8 mouse cellular contexts compared by ENCODE assay signal in genomic region chr9:15493925-15494558, GRCm38 (mm10). TPM values are rescaled to one million over a fixed set of nuclear protein-coding genes. Genes with fewer than 3 reads are reported as not detected.
DNase-seq lines count a peak whose midpoint lies in the region; ATAC-seq and TF ChIP-seq lines count a peak whose summit lies in the region.

No protein-coding gene starts in this region.

- no peaks in the 10 kb centered on the region for H3K36me3 ChIP-seq in C2C12 (ENCODE audit: control insufficient read depth, insufficient read depth)
- H3K36me3 ChIP-seq in forebrain, embryonic 11.5 days (ENCODE audit: control insufficient read depth, insufficient read depth, low read length) = no peaks in the 10 kb centered on the region
- no peaks in the 10 kb centered on the region for H3K36me3 ChIP-seq in heart, embryonic 16.5 days (ENCODE audit: control insufficient read depth, insufficient read depth)
- no peaks in the 10 kb centered on the region for H3K36me3 ChIP-seq in liver, embryonic 14.5 days (replicated peaks; ENCODE audit: control insufficient read depth, insufficient read depth, low read depth)
- no peaks in the 10 kb centered on the region for H3K36me3 ChIP-seq in stomach, postnatal 0 days (ENCODE audit: control insufficient read depth, insufficient read depth, low read length)

- WGBS in forebrain, embryonic 11.5 days = 3% methylated on average over 31 of the region's 37 CpGs
- 7% methylated on average over 29 of the region's 37 CpGs for WGBS in heart, embryonic 16.5 days
- 5% methylated on average over 31 of the region's 37 CpGs for WGBS in liver, embryonic 14.5 days (ENCODE audit: insufficient replicate concordance)
- WGBS in stomach, postnatal 0 days = 3% methylated on average over 33 of the region's 37 CpGs

- peak; percentile 12 to 39 for DNase-seq in adrenal gland, postnatal 4 days (ENCODE audit: low spot score in 2 of 2)
- DNase-seq in forebrain, embryonic 11.5 days (ENCODE audit: low spot score) = peak; percentile 87
- peak; percentile 83 for DNase-seq in kidney, postnatal 14 days
- DNase-seq in liver, embryonic 14.5 days (ENCODE audit: low read depth in 3 of 3, low spot score in 3 of 3) = peak in 2 of 3 experiments; percentile 23 to 27
- DNase-seq in neural tube, embryonic 10.5 days (ENCODE audit: extremely low spot score, low spot score) = peak; percentile 76
- DNase-seq in stomach, postnatal 0 days (ENCODE audit: low spot score) = peak; percentile 72

- H3K27me3 ChIP-seq in C2C12 (ENCODE audit: control insufficient read depth, insufficient read depth, insufficient read length) = no peaks in the 10 kb centered on the region
- H3K27me3 ChIP-seq in forebrain, embryonic 11.5 days (ENCODE audit: control insufficient read depth, insufficient read depth, low read length) = no peaks in the 10 kb centered on the region; the same call in 1 of the 2 replicates
- H3K27me3 ChIP-seq in heart, embryonic 16.5 days (ENCODE audit: control insufficient read depth, insufficient read depth, low read length) = no peaks in the 10 kb centered on the region
- H3K27me3 ChIP-seq in liver, embryonic 14.5 days (ENCODE audit: control insufficient read depth, insufficient read depth, low read length) = no peaks in the 10 kb centered on the region
- no peaks in the 10 kb centered on the region for H3K27me3 ChIP-seq in stomach, postnatal 0 days (ENCODE audit: control insufficient read depth, insufficient read depth, low read length)

- peaks cover 16% of the 10 kb centered on the region; the same call in 1 of the 2 replicates for H3K4me1 ChIP-seq in forebrain, embryonic 11.5 days (replicated peaks; ENCODE audit: control insufficient read depth, insufficient read depth, low read length)
- H3K4me1 ChIP-seq in heart, embryonic 16.5 days (ENCODE audit: control insufficient read depth, insufficient read depth, low read length) = peaks cover 24% of the 10 kb centered on the region
- H3K4me1 ChIP-seq in liver, embryonic 14.5 days (replicated peaks; ENCODE audit: control insufficient read depth in 2 of 2, insufficient read depth in 2 of 2, low read length in 1 of 2) = peaks cover 4 to 16% of the 10 kb centered on the region in 2 experiments
- 0 out of 2 replicates have a peak, but pooled peaks cover 3% of the 10 kb centered on the region for H3K4me1 ChIP-seq in stomach, postnatal 0 days (replicated peaks; ENCODE audit: control insufficient read depth, insufficient read depth)

- H3ac ChIP-seq in C2C12 (ENCODE audit: control insufficient read depth, insufficient read length, low read depth) = peak overlapping the region; percentile 69

- no peaks in the 10 kb centered on the region for H3K9me3 ChIP-seq in forebrain, embryonic 11.5 days (ENCODE audit: control insufficient read depth, low read length)
- H3K9me3 ChIP-seq in heart, embryonic 16.5 days (replicated peaks; ENCODE audit: control insufficient read depth, low read length) = no peaks in the 10 kb centered on the region
- H3K9me3 ChIP-seq in liver, embryonic 14.5 days (ENCODE audit: control insufficient read depth, low read length) = no peaks in the 10 kb centered on the region
- H3K9me3 ChIP-seq in stomach, postnatal 0 days (ENCODE audit: control insufficient read depth, low read length) = no peaks in the 10 kb centered on the region

- no peak for TF ChIP-seq CTCF in C2C12 (IDR thresholded peaks at IDR 0.05; ENCODE audit: control insufficient read depth, insufficient read depth, insufficient read length)
- peak; percentile 35 for TF ChIP-seq CTCF in liver, embryonic 14.5 days (IDR thresholded peaks at IDR 0.05; ENCODE audit: low read depth)
- peak; percentile 72 for TF ChIP-seq CTCF in stomach, postnatal 0 days (IDR thresholded peaks at IDR 0.05; ENCODE audit: low read depth)

- H3K4me2 ChIP-seq in forebrain, embryonic 11.5 days (ENCODE audit: low read depth, low read length, severe bottlenecking) = peak overlapping the region; percentile 82
- peak overlapping the region; percentile 92 for H3K4me2 ChIP-seq in heart, embryonic 16.5 days (ENCODE audit: low read depth, low read length)
- H3K4me2 ChIP-seq in liver, embryonic 14.5 days (ENCODE audit: low read depth) = peak overlapping the region; percentile 71
- peak overlapping the region; percentile 99 for H3K4me2 ChIP-seq in stomach, postnatal 0 days (replicated peaks; ENCODE audit: low read depth)

- ATAC-seq in forebrain, embryonic 11.5 days (replicated peaks; ENCODE audit: low FRiP score) = peak; percentile 80
- peak; percentile 71 for ATAC-seq in heart, embryonic 16.5 days (replicated peaks; ENCODE audit: extremely low read depth, insufficient read depth, low FRiP score)
- peak; percentile 36; the same call in 1 of the 2 replicates for ATAC-seq in liver, embryonic 14.5 days (ENCODE audit: insufficient read depth)
- peak; percentile 49 for ATAC-seq in stomach, postnatal 0 days (ENCODE audit: low FRiP score, low TSS enrichment)

- no peak overlapping the region for H3K27ac ChIP-seq in forebrain, embryonic 11.5 days (ENCODE audit: low read depth, low read length)
- peak overlapping the region; percentile 57; the same call in 1 of the 2 replicates for H3K27ac ChIP-seq in heart, embryonic 16.5 days (ENCODE audit: low read length)
- H3K27ac ChIP-seq in liver, embryonic 14.5 days = no peak overlapping the region
- peak overlapping the region; percentile 78 for H3K27ac ChIP-seq in stomach, postnatal 0 days (replicated peaks)

- peaks cover 2% of the 10 kb centered on the region for H3K79me3 ChIP-seq in C2C12 (ENCODE audit: low read depth)

- peak overlapping the region; percentile 93 for H3K9ac ChIP-seq in forebrain, embryonic 11.5 days (ENCODE audit: low read length)
- H3K9ac ChIP-seq in heart, embryonic 16.5 days (ENCODE audit: low read length) = peak overlapping the region; percentile 92
- peak overlapping the region; percentile 65 for H3K9ac ChIP-seq in liver, embryonic 14.5 days (replicated peaks)
- H3K9ac ChIP-seq in stomach, postnatal 0 days (ENCODE audit: low read length) = peak overlapping the region; percentile 82

- peak overlapping the region; percentile 48 for H3K4me3 ChIP-seq in C2C12 (ENCODE audit: insufficient read depth, poor library complexity, severe bottlenecking)
- peak overlapping the region; percentile 74 for H3K4me3 ChIP-seq in forebrain, embryonic 11.5 days (ENCODE audit: low read depth, low read length)
- peak overlapping the region; percentile 86 for H3K4me3 ChIP-seq in heart, embryonic 16.5 days (ENCODE audit: low read length)
- peak overlapping the region; percentile 74 to 75 for H3K4me3 ChIP-seq in liver, embryonic 14.5 days (ENCODE audit: insufficient read depth in 1 of 2, low read depth in 2 of 2, low read length in 2 of 2)
- peak overlapping the region; percentile 74 for H3K4me3 ChIP-seq in stomach, postnatal 0 days (ENCODE audit: low read depth, low read length)

- peaks cover 12% of the 10 kb centered on the region for H3K79me2 ChIP-seq in C2C12 (ENCODE audit: control insufficient read depth, insufficient read depth)

- TF ChIP-seq EP300 in liver, embryonic 14.5 days (IDR thresholded peaks at IDR 0.05; ENCODE audit: low read depth) = no peak
- TF ChIP-seq EP300 in stomach, postnatal 0 days (optimal IDR thresholded peaks at IDR 0.05) = no peak

TF ChIP-seq in C2C12, 6 proteins besides CTCF, POLR2A, EP300 and RAD21:
- TF ChIP-seq FOSL1 (IDR thresholded peaks at IDR 0.05; ENCODE audit: insufficient read depth, low read length, poor library complexity, severe bottlenecking) (no peak), MYOG (IDR thresholded peaks at IDR 0.05; ENCODE audit: control insufficient read depth, extremely low read depth, insufficient read length) (no peak), USF1 (IDR thresholded peaks at IDR 0.05; ENCODE audit: low read depth) (no peak), MAX (IDR thresholded peaks at IDR 0.05) (no peak), MYOD1 (IDR thresholded peaks at IDR 0.05; ENCODE audit: control insufficient read depth, insufficient read length, low read depth) (no peak), CEBPB (IDR thresholded peaks at IDR 0.05; ENCODE audit: low read depth) (no peak)
TF ChIP-seq in C2C12: peak in this region for 0.

RNA-seq across cellular contexts. Expression of gene Smco4, which starts 0.8 kb away (rescaled TPM):
- 23.8 TPM for polyA plus RNA-seq in C2C12 (2012; fragmentation: generic; extraction: Trizol)
- total RNA-seq in adrenal gland, postnatal 4 days (2021) = 10 to 100 TPM; 28.9 to 34.1 TPM
- 3.3 and 3.9 TPM in 2 replicates for polyA plus RNA-seq in forebrain, embryonic 11.5 days (2014; fragmentation: Nextera tagmentation; extraction: Ambion mirVana)
- 1.5 TPM in 2 replicates for polyA plus RNA-seq in heart, embryonic 16.5 days (2015; fragmentation: Nextera tagmentation; extraction: Ambion mirVana)
- polyA plus RNA-seq in liver, embryonic 14.5 days (2012; rRNA removed) = 3.4 and 5.8 TPM in 2 replicates
- 1.4 and 2.3 TPM in 2 replicates for polyA plus RNA-seq in liver, embryonic 14.5 days (2014; fragmentation: Nextera tagmentation; extraction: Ambion mirVana)
- polyA plus RNA-seq in stomach, postnatal 0 days (2015; fragmentation: Nextera tagmentation; extraction: Ambion mirVana) = 1.4 and 1.9 TPM in 2 replicates

Comparison
In these comparisons a context has a peak if more than half of its experiments do, and no peak if none do; other contexts are left out.
1. DNase-seq: peak in every context shown above with its lines; median percentile 87 in forebrain, embryonic 11.5 days; 83 in kidney, postnatal 14 days; 76 in neural tube, embryonic 10.5 days; 72 in stomach, postnatal 0 days; 26 in adrenal gland, postnatal 4 days; 25 in liver, embryonic 14.5 days.
2. H3K27ac ChIP-seq: peak in heart, embryonic 16.5 days (single experiment) and stomach, postnatal 0 days (single experiment); none in forebrain, embryonic 11.5 days (single experiment) and liver, embryonic 14.5 days (single experiment).
3. Peak in every context shown above with its lines, with median percentiles within 50 percentile points of each other: H3K4me3 ChIP-seq, ATAC-seq, H3K4me2 ChIP-seq and H3K9ac ChIP-seq.